Mouse (Mus musculus) layer of hippocampus, postnatal 14 days (tissue): Measurements from ENCODE around the gene Elof1. TPM values are rescaled to one million over a fixed set of nuclear protein-coding genes. Genes with fewer than 3 reads are reported as not detected.

Experiments
- DNase-seq, 2 experiments: peaks; one replicate each; pipeline ENCODE4 v3.0.0; 2021 to 2022; ENCODE audit warnings: low spot score in 2 of 2, mixed read lengths in 1 of 2
- total RNA-seq, 2 experiments: library from RNA; stranded (reverse); gene quantifications; 2 replicates each; pipeline ENCODE4 v1.2.3; 2021

Elof1 gene
- total RNA-seq, 2 experiments from 2014 or later = 57.0 to 58.0 TPM

- no peak for DNase-seq
Measured at GRCm38 (mm10) chr9:22138480-22138879, 21.5 kb upstream of the Elof1 start.

GRCm38 (mm10) chr9:22136765-22137547 is 20.0 kb upstream of the Elof1 start:
- DNase-seq = no peak

- DNase-seq = no peak
Measured at GRCm38 (mm10) chr9:22135644-22136390, 18.8 kb upstream of the Elof1 start, which contains the start of gene Acp5. Gene Acp5, minus strand, starts transcription at chr9:22135711.

- DNase-seq = no peak
Measured at GRCm38 (mm10) chr9:22134988-22135643, 18.1 kb upstream of the Elof1 start.

GRCm38 (mm10) chr9:22134246-22134890 is 17.4 kb upstream of the Elof1 start:
- no peak for DNase-seq

- no peak for DNase-seq
Measured at GRCm38 (mm10) chr9:22132220-22132619, 15.2 kb upstream of the Elof1 start.

- DNase-seq = no peak
Measured at GRCm38 (mm10) chr9:22131226-22131981, 14.4 kb upstream of the Elof1 start.

GRCm38 (mm10) chr9:22125246-22126027 is 8.5 kb upstream of the Elof1 start:
- DNase-seq = no peak

GRCm38 (mm10) chr9:22124169-22124568 is 7.2 kb upstream of the Elof1 start:
- DNase-seq = no peak

- no peak for DNase-seq
Measured at GRCm38 (mm10) chr9:22123069-22123609, 6.2 kb upstream of the Elof1 start.

GRCm38 (mm10) chr9:22122005-22122404 is 5.0 kb upstream of the Elof1 start:
- DNase-seq = no peak

GRCm38 (mm10) chr9:22121545-22121944 is 4.6 kb upstream of the Elof1 start:
- DNase-seq = no peak

- DNase-seq = peak in 1 of 2 experiments; percentile 13
Measured at GRCm38 (mm10) chr9:22119543-22119942, 2.6 kb upstream of the Elof1 start.

GRCm38 (mm10) chr9:22117754-22118456 is 933 bp upstream of the Elof1 start:
- peak; percentile 28 to 55 for DNase-seq

GRCm38 (mm10) chr9:22116086-22116485 is 886 bp downstream of the Elof1 start:
- DNase-seq = no peak

GRCm38 (mm10) chr9:22115635-22116034 is 1.3 kb downstream of the Elof1 start:
- DNase-seq = no peak

- no peak for DNase-seq
Measured at GRCm38 (mm10) chr9:22108194-22108593, 8.8 kb downstream of the Elof1 start.

- no peak for DNase-seq
Measured at GRCm38 (mm10) chr9:22099922-22100321, 17.1 kb downstream of the Elof1 start.
